Mouse (Mus musculus): ENCODE results near the gene Prmt3. TPM values are rescaled to one million over a fixed set of nuclear protein-coding genes. Genes with fewer than 3 reads are reported as not detected.

The Prmt3 gene
- polyA plus RNA-seq, 1 experiment = 22.8 TPM

- Histone ChIP-seq H3K4me1 (peaks cover 61% of the 10 kb centered on the region), H3K4me3 (replicated peaks) (no peak overlapping the region), H3K36me3 (replicated peaks; ENCODE audit: low read length) (peaks cover 72% of the 10 kb centered on the region), H3K27me3 (replicated peaks) (no peaks in the 10 kb centered on the region), H3K9me3 (no peaks in the 10 kb centered on the region)
- TF ChIP-seq GATA1 (IDR thresholded peaks at IDR 0.05; ENCODE audit: borderline replicate concordance, low read length) (no peak), FLI1 (IDR thresholded peaks at IDR 0.05; ENCODE audit: low read length) (no peak)
Observed at GRCm38 (mm10) chr7:49809100-49809499, 31.0 kb downstream of the Prmt3 start.

GRCm38 (mm10) chr7:49809562-49809961 lies 31.4 kb downstream of the Prmt3 start:
- Histone ChIP-seq H3K27me3 (replicated peaks) (no peaks in the 10 kb centered on the region), H3K36me3 (replicated peaks; ENCODE audit: low read length) (peaks cover 72% of the 10 kb centered on the region), H3K4me3 (replicated peaks) (no peak overlapping the region), H3K4me1 (peaks cover 56% of the 10 kb centered on the region), H3K9me3 (no peaks in the 10 kb centered on the region)
- TF ChIP-seq GATA1 (IDR thresholded peaks at IDR 0.05; ENCODE audit: borderline replicate concordance, low read length) (no peak), FLI1 (IDR thresholded peaks at IDR 0.05; ENCODE audit: low read length) (no peak)

GRCm38 (mm10) chr7:49811346-49811745 lies 33.2 kb downstream of the Prmt3 start:
- TF ChIP-seq FLI1 (IDR thresholded peaks at IDR 0.05; ENCODE audit: low read length) (no peak), GATA1 (IDR thresholded peaks at IDR 0.05; ENCODE audit: borderline replicate concordance, low read length) (no peak)
- no peak overlapping the region for H3K4me3 ChIP-seq (replicated peaks)
- no peaks in the 10 kb centered on the region for H3K27me3 ChIP-seq (replicated peaks)
- H3K9me3 ChIP-seq = no peaks in the 10 kb centered on the region
- peaks cover 38% of the 10 kb centered on the region for H3K4me1 ChIP-seq
- H3K36me3 ChIP-seq (replicated peaks; ENCODE audit: low read length) = peaks cover 72% of the 10 kb centered on the region

GRCm38 (mm10) chr7:49819393-49819792 lies 41.2 kb downstream of the Prmt3 start:
- H3K36me3 ChIP-seq (replicated peaks; ENCODE audit: low read length) = peaks cover 65% of the 10 kb centered on the region
- no peaks in the 10 kb centered on the region for H3K27me3 ChIP-seq (replicated peaks)

GRCm38 (mm10) chr7:49821370-49821769 lies 43.2 kb downstream of the Prmt3 start:
- no peaks in the 10 kb centered on the region for H3K27me3 ChIP-seq (replicated peaks)
- peaks cover 67% of the 10 kb centered on the region for H3K36me3 ChIP-seq (replicated peaks; ENCODE audit: low read length)
- TF ChIP-seq FLI1 (IDR thresholded peaks at IDR 0.05; ENCODE audit: low read length) (no peak), GATA1 (IDR thresholded peaks at IDR 0.05; ENCODE audit: borderline replicate concordance, low read length) (no peak)
- no peak overlapping the region for H3K4me3 ChIP-seq (replicated peaks)
- no peaks in the 10 kb centered on the region for H3K9me3 ChIP-seq
- peaks cover 32% of the 10 kb centered on the region for H3K4me1 ChIP-seq

More at GRCm38 (mm10) chr7:49819393-49819792, 41.2 kb downstream of the Prmt3 start:
- peaks cover 26% of the 10 kb centered on the region for H3K4me1 ChIP-seq
- H3K4me3 ChIP-seq (replicated peaks) = no peak overlapping the region
- H3K9me3 ChIP-seq = no peaks in the 10 kb centered on the region
- TF ChIP-seq GATA1 (IDR thresholded peaks at IDR 0.05; ENCODE audit: borderline replicate concordance, low read length) (no peak), FLI1 (IDR thresholded peaks at IDR 0.05; ENCODE audit: low read length) (no peak)

- TF ChIP-seq GATA1 (IDR thresholded peaks at IDR 0.05; ENCODE audit: borderline replicate concordance, low read length) (no peak), FLI1 (IDR thresholded peaks at IDR 0.05; ENCODE audit: low read length) (no peak)
- peaks cover 32% of the 10 kb centered on the region for H3K4me1 ChIP-seq
- H3K27me3 ChIP-seq (replicated peaks) = no peaks in the 10 kb centered on the region
- no peaks in the 10 kb centered on the region for H3K9me3 ChIP-seq
- H3K4me3 ChIP-seq (replicated peaks) = no peak overlapping the region
- peaks cover 70% of the 10 kb centered on the region for H3K36me3 ChIP-seq (replicated peaks; ENCODE audit: low read length)
Observed at GRCm38 (mm10) chr7:49822028-49822427, 43.9 kb downstream of the Prmt3 start.

GRCm38 (mm10) chr7:49823595-49823994 lies 45.4 kb downstream of the Prmt3 start:
- Histone ChIP-seq H3K9me3 (no peaks in the 10 kb centered on the region), H3K4me3 (replicated peaks) (no peak overlapping the region), H3K27me3 (replicated peaks) (no peaks in the 10 kb centered on the region), H3K4me1 (peaks cover 36% of the 10 kb centered on the region), H3K36me3 (replicated peaks; ENCODE audit: low read length) (peaks cover 70% of the 10 kb centered on the region)
- TF ChIP-seq GATA1 (IDR thresholded peaks at IDR 0.05; ENCODE audit: borderline replicate concordance, low read length) (no peak), FLI1 (IDR thresholded peaks at IDR 0.05; ENCODE audit: low read length) (no peak)

GRCm38 (mm10) chr7:49824043-49824442 lies 45.9 kb downstream of the Prmt3 start:
- peaks cover 70% of the 10 kb centered on the region for H3K36me3 ChIP-seq (replicated peaks; ENCODE audit: low read length)
- H3K4me1 ChIP-seq = peaks cover 36% of the 10 kb centered on the region
- TF ChIP-seq GATA1 (IDR thresholded peaks at IDR 0.05; ENCODE audit: borderline replicate concordance, low read length) (no peak), FLI1 (IDR thresholded peaks at IDR 0.05; ENCODE audit: low read length) (no peak)
- peak overlapping the region; percentile 33 for H3K4me3 ChIP-seq (replicated peaks)
- no peaks in the 10 kb centered on the region for H3K27me3 ChIP-seq (replicated peaks)
- H3K9me3 ChIP-seq = no peaks in the 10 kb centered on the region

- peaks cover 70% of the 10 kb centered on the region for H3K36me3 ChIP-seq (replicated peaks; ENCODE audit: low read length)
- H3K27me3 ChIP-seq (replicated peaks) = no peaks in the 10 kb centered on the region
- TF ChIP-seq GATA1 (IDR thresholded peaks at IDR 0.05; ENCODE audit: borderline replicate concordance, low read length) = no peak
- no peak for TF ChIP-seq FLI1 (IDR thresholded peaks at IDR 0.05; ENCODE audit: low read length)
- H3K4me3 ChIP-seq (replicated peaks) = no peak overlapping the region
- H3K4me1 ChIP-seq = peaks cover 36% of the 10 kb centered on the region
- no peaks in the 10 kb centered on the region for H3K9me3 ChIP-seq
Observed at GRCm38 (mm10) chr7:49824581-49824980, 46.4 kb downstream of the Prmt3 start.

- TF ChIP-seq FLI1 (IDR thresholded peaks at IDR 0.05; ENCODE audit: low read length) = no peak
- TF ChIP-seq GATA1 (IDR thresholded peaks at IDR 0.05; ENCODE audit: borderline replicate concordance, low read length) = no peak
- no peaks in the 10 kb centered on the region for H3K27me3 ChIP-seq (replicated peaks)
- H3K36me3 ChIP-seq (replicated peaks; ENCODE audit: low read length) = peaks cover 75% of the 10 kb centered on the region
- H3K9me3 ChIP-seq = no peaks in the 10 kb centered on the region
- no peak overlapping the region for H3K4me3 ChIP-seq (replicated peaks)
- H3K4me1 ChIP-seq = peaks cover 36% of the 10 kb centered on the region
Observed at GRCm38 (mm10) chr7:49825492-49825891, 47.3 kb downstream of the Prmt3 start.

GRCm38 (mm10) chr7:49827920-49828319 lies 49.8 kb downstream of the Prmt3 start:
- Histone ChIP-seq H3K27me3 (replicated peaks) (no peaks in the 10 kb centered on the region), H3K9me3 (no peaks in the 10 kb centered on the region), H3K4me1 (peaks cover 33% of the 10 kb centered on the region), H3K36me3 (replicated peaks; ENCODE audit: low read length) (peaks cover 73% of the 10 kb centered on the region), H3K4me3 (replicated peaks) (no peak overlapping the region)
- no peak for TF ChIP-seq GATA1 (IDR thresholded peaks at IDR 0.05; ENCODE audit: borderline replicate concordance, low read length)
- no peak for TF ChIP-seq FLI1 (IDR thresholded peaks at IDR 0.05; ENCODE audit: low read length)
